Mouse (Mus musculus) CD8-positive naive resting alpha-beta T cell, adult 2 months (primary cell): Measurements from ENCODE around the gene Zmiz2.
A peak's percentile ranks its signal among the peaks of the same experiment; 100 is the strongest.
"Not testable (repeated sequence)": the region's sequence is repeated elsewhere in the genome, so short reads cannot be mapped to it uniquely, and the experiment has no call there.

Source experiments
- DNase-seq, 2 experiments: peaks; one replicate each; pipeline ENCODE4 v3.0.0; 2022; ENCODE audit warnings: low read depth in 2 of 2, low spot score in 2 of 2

The Zmiz2 gene

DNA sequence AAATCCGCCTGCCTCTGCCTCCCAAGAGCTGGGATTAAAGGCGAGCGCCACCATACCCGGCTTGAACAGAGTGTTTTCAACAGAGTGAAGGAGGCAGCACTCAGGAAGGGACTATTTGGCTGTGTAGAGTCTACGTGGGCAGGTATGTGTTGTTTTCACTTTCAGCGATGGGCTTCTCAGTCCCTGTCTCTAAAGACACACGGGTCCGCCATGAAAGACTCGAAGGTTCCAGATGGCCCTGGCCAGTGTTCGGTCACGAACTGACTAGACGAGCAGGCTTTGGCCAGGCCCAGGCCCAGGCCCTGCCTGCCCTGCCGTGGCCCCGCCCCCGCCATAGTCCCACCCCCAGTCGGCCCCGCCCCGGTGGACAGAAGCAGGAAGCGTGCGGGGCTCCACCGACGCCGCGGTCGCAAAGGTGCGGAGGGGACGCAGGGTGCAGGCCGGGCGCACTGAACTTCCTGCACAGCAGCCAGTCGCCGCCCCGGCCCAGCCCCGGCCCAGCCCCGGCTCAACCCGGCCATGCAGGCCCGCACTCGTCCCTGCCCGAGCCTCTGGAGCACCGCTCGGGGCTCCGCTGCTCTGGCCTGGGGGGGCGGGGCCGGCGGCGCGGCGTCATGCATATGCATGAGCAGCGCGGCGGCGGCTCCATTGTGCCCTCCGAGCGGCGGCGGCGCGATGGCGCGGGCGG is at the start of gene Zmiz2:
Gene Zmiz2, plus strand, starts transcription at position 349 of the 688 bp plus-strand sequence.
- peak; percentile 88 to 92 for DNase-seq

DNA sequence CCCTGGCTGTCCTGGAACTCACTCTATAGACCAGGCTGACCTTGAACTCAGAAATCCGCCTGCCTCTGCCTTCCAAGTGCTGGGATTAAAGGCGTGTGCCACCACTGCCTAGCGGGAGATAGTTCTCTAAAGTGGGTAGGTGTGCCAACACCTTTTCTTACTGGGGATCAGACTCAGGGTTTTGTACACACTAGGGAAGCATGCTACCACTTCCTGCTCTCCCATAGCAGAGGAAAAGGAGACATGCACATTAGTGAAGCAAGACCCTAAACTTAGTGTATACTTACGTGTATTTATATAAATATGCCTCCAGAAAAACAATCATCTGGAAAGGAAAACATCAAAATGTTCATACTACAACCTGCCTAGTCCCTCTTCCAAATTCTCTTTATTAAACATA is 42.9 kb upstream of the Zmiz2 start:
- DNase-seq, result no peak

DNA sequence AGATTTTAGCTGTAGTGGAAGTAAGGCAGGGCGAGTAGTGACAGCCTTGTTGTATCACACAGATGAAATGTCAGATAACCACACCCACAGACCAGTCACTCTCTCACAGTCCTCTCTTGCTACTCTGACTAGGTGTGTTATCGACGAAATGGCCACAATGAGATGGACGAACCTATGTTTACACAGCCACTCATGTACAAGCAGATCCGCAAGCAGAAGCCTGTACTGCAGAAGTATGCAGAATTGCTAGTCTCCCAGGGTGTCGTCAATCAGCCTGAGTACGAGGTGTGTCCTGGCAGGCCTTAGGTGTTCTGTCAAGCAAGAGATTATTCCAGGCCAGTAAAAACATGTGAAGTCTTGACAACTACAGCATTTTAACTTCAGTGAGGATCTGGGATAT is 41.9 kb upstream of the Zmiz2 start:
- DNase-seq, result no peak

DNA sequence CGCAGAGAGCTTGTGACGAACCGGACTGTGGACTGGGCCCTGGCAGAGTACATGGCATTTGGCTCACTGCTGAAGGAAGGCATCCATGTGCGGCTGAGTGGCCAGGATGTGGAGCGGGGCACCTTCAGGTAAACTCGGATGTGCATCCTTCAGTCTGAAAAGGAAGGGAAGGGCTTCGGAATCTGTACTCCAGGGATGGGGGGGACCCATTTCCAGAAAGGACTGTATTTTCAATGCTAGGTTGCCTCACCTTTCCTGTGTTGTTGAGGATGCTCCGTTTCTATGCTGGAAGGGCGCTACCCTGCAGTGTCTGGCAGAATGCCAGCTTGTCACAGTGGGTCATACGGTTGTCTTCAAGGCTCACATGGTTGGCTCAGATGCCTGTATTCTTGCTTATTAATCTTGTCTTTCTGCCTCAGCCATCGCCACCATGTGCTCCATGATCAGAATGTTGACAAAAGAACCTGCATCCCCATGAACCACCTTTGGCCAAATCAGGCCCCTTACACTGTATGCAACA is 40.1 kb upstream of the Zmiz2 start:
- DNase-seq, result no peak

DNA sequence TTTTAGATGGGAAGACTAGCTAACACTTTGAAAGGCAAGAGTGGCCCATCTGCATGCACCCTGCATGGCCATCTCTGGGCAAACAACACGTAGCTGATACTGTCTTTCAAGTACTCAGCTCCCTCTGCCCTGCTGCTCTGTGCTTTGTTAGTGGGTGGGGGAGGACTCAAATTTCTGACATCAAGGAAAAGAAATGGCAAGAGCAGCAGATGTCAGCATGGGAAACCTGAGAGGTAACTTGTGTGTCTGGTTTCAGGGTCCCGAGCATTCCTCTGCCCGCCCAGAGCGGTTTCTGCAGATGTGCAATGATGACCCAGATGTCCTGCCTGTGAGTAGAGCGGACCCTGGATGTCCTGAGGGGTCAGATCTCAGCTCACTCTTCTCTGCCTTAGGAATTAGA is 39.3 kb upstream of the Zmiz2 start:
- DNase-seq, result no peak

DNA sequence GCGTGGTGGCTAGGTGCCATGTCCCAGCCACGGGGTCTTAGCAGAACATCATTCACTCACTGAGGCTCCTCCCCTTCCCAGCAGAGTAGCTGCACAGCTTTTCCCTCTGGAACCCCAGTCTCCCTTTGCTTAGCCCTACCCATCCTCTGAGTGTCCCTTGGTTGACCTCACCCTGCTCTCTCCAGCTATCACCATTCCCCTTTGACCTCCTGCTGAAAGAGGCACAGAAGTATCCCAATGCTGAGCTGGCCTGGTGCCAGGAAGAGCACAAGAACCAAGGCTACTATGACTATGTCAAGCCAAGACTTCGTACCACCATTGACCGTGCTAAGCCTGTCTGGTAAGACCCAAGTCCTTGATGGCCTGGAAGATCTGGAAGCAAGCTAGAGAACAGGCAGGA is 33.8 kb upstream of the Zmiz2 start:
- no peak for DNase-seq

DNA sequence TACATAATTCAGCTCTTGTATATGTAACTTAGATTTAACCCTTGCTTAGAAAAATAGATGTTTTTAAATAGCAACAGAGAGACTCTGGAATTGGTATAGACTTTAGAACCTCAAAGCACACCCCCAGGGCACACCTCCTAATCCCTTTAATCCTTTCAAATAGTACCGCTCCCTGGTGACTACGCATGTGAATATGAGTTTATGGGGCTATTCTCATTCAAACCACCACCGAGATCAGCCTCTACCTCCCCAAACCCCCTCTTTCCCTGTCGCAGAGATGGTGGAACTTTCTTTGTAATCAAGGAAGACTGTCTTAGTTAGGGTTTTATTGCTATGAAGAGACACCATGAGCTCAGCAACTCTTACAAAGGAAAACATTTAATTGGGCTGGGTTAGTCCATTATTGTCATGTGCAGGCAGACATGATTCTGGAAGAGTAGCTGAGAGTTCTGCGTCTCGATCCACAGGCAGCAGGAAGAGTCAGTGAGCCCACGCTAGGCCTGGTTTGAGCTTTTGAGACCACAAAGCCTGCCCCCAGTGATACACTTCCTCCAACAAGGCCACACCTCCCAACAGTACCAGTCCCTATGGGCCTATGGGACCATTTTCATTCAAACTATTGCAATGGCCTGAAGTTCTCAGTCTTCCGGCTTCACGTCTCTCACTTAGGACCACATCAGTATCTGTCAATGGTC is 24.1 kb upstream of the Zmiz2 start:
- no peak for DNase-seq

DNA sequence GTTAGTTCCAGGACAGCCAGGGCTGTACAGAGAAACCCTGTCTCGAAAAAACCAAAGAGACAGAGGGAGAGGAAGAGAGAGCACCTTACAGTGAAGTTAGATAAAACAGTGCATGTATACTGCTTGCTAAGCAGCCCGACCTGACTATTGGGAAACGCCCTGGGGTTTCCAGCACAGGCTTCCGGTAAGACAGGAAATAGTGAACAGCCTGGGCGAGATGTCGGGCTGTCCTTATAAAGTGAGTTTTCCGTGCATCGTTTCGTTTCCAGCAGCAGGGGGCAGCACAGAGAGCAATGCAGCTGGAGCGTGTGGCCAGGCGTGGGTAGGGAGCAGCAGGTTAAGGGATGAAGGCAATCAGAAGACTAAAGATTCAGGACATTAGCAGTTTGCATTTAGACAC is 23.0 kb upstream of the Zmiz2 start:
- peak; percentile 71 to 82 for DNase-seq

DNA sequence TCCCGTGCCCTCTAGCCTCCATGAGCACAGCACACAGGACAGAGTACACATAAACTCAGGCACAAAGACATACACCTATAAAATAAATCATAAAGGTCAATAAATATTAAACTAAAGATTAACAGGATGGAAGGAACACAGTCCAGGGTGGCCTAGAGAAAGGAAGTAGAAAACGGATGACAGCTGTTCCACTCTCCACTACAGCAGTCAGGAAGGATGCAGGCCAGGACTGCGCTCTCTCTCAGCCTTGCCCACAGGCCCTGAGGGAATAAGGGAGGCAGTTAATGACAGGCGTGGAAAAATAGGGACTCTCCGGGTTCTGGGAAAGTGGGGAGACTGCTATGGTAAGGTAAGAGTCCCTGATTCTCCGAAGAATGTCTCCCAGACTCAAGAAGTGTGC is 22.4 kb upstream of the Zmiz2 start:
- no peak for DNase-seq

DNA sequence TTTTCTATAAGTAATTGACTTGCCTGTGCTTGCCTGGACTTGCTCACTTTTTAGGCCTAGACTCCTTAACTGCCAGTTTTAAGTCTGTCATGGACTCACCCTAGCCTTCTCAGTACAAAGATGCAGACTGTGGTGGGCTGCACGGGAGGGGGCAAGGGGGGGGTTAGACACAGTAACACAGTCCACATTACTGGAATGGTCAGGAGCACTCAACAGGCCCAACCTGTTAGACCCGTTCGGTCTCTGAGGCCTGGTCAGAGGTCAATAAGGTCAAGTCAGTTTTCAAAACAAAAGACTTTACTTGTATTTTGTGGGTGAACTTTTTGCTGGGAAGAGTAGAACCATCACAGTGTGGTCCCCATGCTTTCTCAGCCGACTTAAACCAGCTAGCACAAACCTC is 21.7 kb upstream of the Zmiz2 start:
- no peak for DNase-seq

DNA sequence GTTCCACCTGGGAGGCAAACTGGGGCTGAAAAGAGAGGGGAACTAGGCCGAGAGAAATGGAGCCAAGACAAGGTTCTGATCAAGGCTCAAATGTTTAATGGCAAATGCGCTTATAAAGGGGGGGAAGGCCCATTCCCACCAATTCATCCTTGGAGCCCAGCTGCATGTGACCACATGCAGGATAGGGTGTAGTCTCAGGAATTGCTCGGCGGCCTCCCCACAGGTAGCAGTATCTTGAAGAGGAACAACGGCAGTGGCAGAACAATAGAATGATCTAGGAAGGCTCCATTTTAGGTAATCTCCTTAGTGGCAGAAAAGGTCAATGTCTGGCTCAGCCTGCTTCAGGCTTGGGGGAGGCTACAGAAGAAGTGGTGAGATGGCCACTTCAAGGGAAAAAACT is 20.9 kb upstream of the Zmiz2 start:
- not testable (repeated sequence) for DNase-seq

DNA sequence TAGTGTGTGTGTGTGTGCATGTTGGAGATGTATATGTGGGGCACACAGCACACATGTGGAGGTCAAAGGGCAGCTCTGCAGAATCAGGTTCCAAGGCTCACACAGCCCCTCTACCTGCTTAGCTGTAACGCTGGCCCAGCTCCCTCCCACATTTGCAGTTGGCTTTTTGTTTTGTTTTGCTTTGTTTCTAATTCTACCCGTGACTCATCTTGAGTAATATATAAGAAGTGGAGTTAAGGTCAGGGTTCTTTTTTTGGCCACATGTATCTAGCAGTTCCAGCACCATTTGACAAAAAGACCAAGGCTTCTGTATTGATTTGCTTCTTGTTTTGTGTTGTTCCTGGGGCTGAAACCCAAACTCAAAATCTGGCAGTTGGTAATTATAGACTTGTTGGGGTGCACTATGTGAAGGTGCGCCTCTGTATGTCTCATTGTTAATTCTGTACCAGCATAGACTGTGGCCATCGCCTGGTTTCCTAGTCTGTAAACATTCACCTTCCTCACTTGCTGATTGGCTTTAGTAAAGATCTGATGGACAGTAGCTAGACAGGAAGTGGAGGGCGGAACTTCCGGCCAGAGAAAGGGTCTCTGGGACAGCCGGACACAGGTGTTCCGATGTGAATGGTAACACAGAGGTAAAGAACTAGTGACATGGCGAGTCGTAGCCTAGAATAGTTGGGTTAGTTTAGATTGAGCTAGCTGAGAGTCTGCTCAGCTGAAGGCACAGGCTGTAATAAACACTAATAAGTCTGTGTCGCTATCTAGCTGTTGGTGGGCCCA is 17.3 kb upstream of the Zmiz2 start:
- DNase-seq, result no peak

DNA sequence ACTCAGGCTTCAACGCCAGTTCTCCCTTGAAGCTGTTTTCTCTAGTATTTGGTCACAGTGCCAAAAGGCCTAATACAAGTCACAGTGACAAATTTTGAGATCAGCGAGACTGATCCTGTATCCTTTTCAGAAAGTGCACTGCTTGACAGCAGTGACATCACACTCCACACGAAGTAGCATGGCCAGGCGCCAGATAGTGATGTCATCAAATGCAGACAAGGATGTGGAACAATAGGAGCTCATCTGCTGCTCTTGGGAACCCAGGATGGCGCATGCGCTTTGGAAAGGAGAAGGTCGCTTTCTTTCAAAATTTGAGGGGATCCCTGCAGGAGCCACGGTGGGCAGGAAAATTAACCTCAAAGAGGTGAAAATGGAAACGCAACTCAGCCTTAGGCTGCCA is 16.1 kb upstream of the Zmiz2 start:
- no peak for DNase-seq

DNA sequence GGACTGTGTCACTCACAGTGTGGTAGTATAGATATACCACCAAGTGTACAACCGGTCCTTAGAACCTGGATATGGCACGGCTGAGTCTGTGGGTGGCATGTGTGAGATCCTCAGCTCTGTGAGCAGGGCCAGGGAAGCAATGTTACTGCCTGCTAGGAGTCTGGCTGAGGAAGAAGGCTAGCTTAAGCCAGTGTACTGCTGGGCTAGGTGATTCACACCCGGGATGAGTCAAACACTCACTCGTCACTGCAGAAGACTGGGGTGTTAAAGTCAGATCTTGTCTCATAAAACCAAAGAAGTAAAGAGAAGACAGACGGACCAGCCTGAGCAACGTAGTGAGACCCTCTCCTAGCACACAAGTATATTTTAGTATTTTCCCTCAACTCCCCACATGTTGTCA is 8.0 kb upstream of the Zmiz2 start:
- no peak for DNase-seq

DNA sequence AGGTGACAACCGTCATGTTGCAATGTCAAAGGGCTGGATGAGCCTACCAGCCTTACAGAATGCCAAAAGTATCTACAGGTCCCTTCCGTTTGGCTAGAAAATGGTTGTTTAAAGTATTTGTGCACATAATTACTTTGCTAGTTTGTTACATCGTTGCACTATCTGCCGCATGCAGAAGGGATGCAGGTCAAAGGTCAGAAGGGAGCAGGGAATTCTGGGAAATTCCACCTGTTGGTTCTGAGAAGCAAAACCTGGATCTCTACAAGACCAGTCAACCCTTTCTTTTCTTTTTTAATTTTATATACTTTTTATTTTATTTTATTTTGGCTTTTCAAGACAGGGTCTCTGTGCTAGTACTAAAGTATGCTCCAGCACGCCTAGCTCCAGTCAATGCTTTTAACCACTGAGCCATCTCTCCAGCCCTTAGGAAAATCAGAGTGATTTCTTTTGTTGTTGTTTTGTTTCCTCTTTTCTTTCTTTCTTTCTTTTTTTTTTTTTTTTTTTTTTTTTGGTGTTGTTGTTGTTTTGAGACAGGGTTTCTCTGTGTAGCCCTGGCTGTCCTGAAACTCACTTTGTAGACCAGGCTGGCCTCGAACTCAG is 648 bp upstream of the Zmiz2 start:
- no peak for DNase-seq

DNA sequence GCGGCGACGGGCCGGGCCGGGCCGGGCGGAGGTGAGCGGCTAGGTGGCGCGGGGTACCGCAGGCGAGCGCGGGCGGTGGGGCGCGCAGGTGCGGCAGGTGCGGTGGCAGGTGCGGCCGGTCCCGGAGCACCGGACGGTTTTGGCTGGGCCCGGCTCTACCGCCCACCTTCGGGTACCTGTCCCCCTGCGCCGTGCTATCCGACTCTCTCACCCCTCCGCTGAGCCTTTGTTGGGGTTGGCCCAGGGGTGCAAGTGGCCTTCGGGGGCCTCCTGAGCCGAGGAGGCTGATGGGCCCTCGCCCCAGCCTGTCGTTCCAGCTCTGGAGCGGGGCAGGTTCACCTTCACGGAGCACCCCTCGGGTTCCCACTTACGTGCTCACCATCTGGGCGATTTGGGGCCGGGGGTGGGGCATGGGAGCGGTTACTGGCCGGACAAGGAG is 628 bp downstream of the Zmiz2 start:
- no peak for DNase-seq

DNA sequence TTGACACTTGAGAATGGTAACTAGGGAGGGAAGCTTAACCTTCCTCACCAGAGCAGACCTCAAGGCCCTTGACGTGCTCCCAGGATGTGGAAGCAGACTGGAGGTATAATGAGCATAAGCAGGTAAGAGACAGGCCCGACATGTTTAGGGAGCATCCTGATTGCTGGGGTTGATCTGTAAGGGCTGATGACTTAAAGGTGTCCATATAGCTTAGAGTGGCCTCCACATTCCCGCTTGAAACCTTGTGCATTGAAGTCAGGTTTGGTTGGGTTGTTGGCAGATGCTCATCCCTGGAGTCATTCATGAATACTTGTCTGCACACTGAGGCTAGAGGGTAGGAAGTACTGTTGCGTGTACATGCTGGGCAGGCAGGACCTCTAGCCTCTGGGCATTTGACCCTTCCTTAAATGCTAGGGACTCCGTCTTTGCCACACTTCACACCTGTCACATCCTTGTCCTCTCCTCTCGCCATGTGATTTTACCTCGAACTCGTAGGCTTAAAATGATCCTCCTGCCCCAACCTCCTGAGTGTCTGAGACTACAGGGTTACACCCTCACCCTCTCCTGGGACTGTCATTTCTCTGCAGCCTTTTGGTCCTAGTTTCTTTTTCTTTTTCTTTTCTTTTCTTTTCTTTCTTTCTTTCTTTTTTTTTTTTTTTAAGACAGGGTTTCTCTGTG is 1.6 kb downstream of the Zmiz2 start:
- DNase-seq, result no peak

DNA sequence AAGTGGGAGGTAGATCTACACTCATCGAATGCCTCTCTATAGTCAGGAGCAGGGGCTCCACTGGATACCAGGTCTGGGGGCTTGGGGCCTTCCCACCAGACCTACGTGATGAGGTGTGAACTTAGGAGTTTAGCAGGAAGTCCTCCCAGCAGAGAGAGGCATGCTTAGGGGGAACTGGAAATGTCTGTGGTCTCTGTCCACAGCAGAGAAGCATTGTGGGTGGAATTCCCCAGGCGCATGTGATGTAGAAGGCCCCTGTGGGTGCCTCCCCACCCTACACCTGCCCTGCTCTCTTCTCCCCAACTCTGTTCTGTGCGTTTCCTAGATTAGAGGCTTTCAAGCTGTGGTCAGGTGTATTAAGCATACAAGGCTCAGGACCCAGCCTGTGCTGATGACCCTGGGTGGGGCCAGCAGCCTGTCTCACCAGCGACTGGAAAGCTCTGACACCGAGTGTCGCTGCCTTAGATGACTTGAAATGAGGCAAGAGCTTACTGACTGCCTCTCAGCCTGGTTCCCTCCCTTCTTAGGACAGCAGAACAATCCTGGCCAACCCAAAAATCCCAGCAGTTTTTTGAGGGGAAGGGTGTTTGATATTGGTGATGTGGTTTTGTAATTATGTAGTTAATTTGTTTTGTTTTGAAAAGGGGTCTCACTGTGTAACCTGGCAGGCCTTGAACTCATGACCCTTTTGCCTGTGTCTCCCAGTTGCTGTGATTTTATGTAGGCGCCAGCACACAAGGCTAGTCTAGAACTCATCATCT is 2.8 kb downstream of the Zmiz2 start:
- peak; percentile 37 to 44 for DNase-seq

DNA sequence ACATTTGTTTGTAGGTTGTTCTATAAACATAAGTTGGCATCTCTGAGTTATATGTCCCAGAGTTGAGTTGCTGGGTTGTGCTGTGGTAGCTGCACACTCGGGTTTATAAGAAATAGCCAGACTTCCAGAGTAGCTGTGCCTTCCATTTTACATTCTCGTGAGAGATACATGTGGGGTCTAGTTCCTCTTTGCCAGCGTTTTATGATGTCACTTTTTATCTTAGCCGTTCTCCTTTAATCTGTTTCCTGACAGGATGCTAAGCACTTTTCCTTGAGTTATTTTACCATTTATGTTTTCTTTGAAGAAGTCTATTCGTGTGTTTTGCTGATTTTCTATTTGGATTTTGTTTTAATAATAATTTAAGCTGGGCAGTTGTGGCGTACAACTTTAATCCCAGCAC is 4.0 kb downstream of the Zmiz2 start:
- no peak for DNase-seq

DNA sequence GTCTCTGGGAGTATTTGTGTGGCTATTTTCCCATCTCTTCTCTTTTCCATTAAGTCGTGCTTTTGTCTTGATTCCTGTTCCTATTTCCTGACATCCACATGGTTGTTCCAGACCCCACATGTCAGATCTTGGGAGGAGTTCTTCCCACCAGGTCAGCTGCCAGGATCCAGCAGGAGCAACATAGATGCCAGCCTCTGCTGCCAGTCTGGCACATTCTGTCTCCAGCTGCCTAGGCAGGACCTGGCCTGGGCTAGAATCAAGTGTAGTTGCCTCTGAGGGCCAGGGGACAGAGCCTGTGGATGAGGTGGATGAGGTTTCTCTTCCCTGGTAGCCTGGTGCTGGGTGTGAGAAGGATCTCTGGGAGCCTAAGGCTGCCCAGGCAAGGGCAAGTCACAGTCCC is 5.0 kb downstream of the Zmiz2 start:
- no peak for DNase-seq
